Mouse (Mus musculus) intestine, embryonic 16.5 days (tissue): Measurements from ENCODE around the gene Denr. TPM values are rescaled to one million over a fixed set of nuclear protein-coding genes. Genes with fewer than 3 reads are reported as not detected.

Experiments used
- ATAC-seq: fragments of 200-750 bp; cut with Nextera tagmentation; 2 replicates; pipeline ENCODE4 v1.8.0; 2017; ENCODE audit warnings: moderate TSS enrichment, moderate library complexity
- H3K27ac ChIP-seq: fragments of 300-500 bp; sonication (generic); 2 replicates; pipeline ENCODE4 v1.5.1; 2014; ENCODE audit warnings: mild to moderate bottlenecking, low read length
- H3K27me3 ChIP-seq: fragments of 300-500 bp; sonication (generic); replicated peaks from 2 replicates; pipeline ENCODE4 v1.6.1; 2014; ENCODE audit warnings: low read length, control low read depth, mixed read lengths; ENCODE audit not compliant: control insufficient read depth, insufficient read depth
- H3K36me3 ChIP-seq: fragments of 300-500 bp; sonication (generic); 2 replicates; pipeline ENCODE4 v1.6.1; 2014; ENCODE audit warnings: low read length, control low read depth; ENCODE audit not compliant: control insufficient read depth, insufficient read depth
- H3K4me1 ChIP-seq: fragments of 300-500 bp; sonication (generic); 2 replicates; pipeline ENCODE4 v1.6.1; 2014; ENCODE audit warnings: low read length, control low read depth, mixed read lengths; ENCODE audit not compliant: control insufficient read depth, insufficient read depth
- H3K4me2 ChIP-seq: fragments of 300-500 bp; sonication (generic); 2 replicates; pipeline ENCODE4 v1.6.1; 2014; ENCODE audit warnings: low read depth, low read length, control low read depth
- H3K4me3 ChIP-seq: fragments of 300-500 bp; sonication (generic); 2 replicates; pipeline ENCODE4 v1.5.1; 2014; ENCODE audit warnings: mild to moderate bottlenecking, low read length
- H3K9ac ChIP-seq: fragments of 300-500 bp; sonication (generic); 2 replicates; pipeline ENCODE4 v1.6.1; 2014; ENCODE audit warnings: low read depth, low read length
- H3K9me3 ChIP-seq: fragments of 300-500 bp; sonication (generic); 2 replicates; pipeline ENCODE4 v1.6.1; 2016; ENCODE audit warnings: low read length, control low read depth; ENCODE audit not compliant: control insufficient read depth
- WGBS: fragments of 180-500 bp; shearing (Covaris S2); extraction: QIAGEN DNeasy Blood & Tissue Kit; methylation state at CpG from one replicate; pipeline ENCODE4 v1.1.7; 2014; 5-methylcytosine and 5-hydroxymethylcytosine counted together
- polyA plus RNA-seq: library from polyadenylated mRNA; unstranded; fragments of >200 nt; fragmentation: Nextera tagmentation; extraction: Ambion mirVana; gene quantifications from 2 replicates; pipeline ENCODE4 v1.2.1, GENCODE M21; 2015

Denr gene
- polyA plus RNA-seq, 1 experiment from 2014 or later = 115 TPM

DNA sequence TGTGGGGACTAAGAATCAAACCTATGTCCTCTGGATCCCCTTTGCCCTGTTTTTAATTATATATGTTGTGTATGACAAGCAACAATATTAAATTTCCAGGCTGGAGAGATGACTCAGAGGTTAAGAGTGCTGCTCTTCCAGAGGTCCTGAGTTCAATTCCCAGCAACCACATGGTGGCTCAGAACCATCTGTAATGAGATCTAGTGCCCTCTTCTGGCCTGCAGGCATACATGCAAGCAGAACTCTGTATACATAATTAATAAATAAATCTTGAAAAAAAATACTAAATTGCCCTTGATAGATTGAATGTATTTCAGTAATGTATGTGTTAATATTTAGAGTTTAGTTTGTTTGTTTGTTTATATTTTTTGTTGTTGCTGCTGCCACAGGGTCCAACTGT is 26.0 kb downstream of the Denr start:
- Histone ChIP-seq H3K36me3 (peaks cover 3% of the 10 kb centered on the region; the same call in 1 of the 2 replicates), H3K4me3 (no peak overlapping the region), H3K27ac (no peak overlapping the region), H3K4me1 (peaks cover 2% of the 10 kb centered on the region; the same call in 1 of the 2 replicates), H3K9me3 (no peaks in the 10 kb centered on the region), H3K27me3 (no peaks in the 10 kb centered on the region), H3K9ac (no peak overlapping the region), H3K4me2 (no peak overlapping the region)
- ATAC-seq = no peak

DNA sequence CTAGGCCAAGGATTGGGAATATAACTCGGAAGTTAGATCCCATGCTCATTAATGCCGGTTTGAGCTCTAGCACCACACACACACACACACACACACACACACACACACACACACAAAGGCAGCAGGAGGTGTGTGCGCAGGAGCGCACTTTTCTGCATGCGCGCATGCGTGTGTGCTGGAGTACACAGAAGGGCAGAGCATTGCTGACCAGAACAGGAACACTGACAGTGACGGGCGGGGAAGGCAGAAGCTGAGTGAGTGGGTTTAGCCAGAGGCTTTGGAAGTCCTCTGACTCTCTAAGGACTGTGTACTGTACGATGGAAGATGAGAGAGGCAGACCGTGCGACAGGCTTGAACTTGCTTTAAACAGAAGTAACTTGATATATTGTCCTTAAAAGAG is 26.6 kb downstream of the Denr start:
- Histone ChIP-seq H3K4me3 (no peak overlapping the region), H3K4me2 (no peak overlapping the region), H3K36me3 (0 out of 2 replicates have a peak, but pooled peaks cover 3% of the 10 kb centered on the region), H3K9me3 (no peaks in the 10 kb centered on the region), H3K4me1 (peaks cover 2% of the 10 kb centered on the region; the same call in 1 of the 2 replicates), H3K27me3 (no peaks in the 10 kb centered on the region), H3K27ac (no peak overlapping the region), H3K9ac (no peak overlapping the region)
- 91% methylated on average over 12 of the region's 12 CpGs for WGBS
- no peak for ATAC-seq

DNA sequence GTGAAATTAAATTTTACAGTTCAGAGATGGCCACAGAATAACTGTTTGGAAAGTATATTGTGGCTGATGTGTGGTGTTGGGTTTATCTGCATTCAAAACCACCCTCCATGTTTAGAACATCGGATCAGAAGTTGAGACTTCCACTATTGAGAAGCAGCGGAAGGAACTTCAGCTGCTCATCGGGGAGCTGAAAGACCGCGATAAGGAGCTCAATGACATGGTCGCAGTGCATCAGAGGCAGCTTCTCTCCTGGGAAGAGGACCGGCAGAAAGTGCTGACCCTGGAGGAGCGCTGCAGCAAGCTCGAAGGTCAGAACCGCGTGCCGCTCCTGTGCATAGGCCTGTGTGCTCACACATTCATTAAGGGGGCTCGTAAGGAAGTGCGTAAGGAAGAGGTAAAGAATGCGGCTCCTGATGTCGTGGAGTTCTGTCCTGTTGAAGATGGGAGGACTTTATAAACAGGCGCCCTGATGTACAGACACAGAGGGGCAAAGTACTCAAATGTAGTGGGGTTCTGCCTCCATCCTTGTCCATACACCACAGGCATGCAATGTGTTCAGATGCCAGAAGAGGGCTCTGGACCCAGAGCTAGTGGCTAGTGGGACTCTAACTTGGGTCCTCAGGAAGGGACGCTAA is 27.1 kb downstream of the Denr start:
- no peak overlapping the region for H3K27ac ChIP-seq
- no peak overlapping the region for H3K9ac ChIP-seq
- no peak overlapping the region for H3K4me3 ChIP-seq
- H3K36me3 ChIP-seq = no peaks in the 10 kb centered on the region
- H3K4me1 ChIP-seq = peaks cover 2% of the 10 kb centered on the region; the same call in 1 of the 2 replicates
- ATAC-seq = no peak
- no peaks in the 10 kb centered on the region for H3K27me3 ChIP-seq
- 39% methylated on average over 18 of the region's 18 CpGs for WGBS
- no peak overlapping the region for H3K4me2 ChIP-seq
- H3K9me3 ChIP-seq = no peaks in the 10 kb centered on the region

GRCm38 (mm10) chr5:123935931-123936330 is 29.0 kb downstream of the Denr start:
- no peaks in the 10 kb centered on the region for H3K36me3 ChIP-seq
- no peak overlapping the region for H3K4me3 ChIP-seq
- H3K9ac ChIP-seq = no peak overlapping the region
- WGBS = 86% methylated on average over 5 of the region's 5 CpGs
- no peak overlapping the region for H3K4me2 ChIP-seq
- H3K27ac ChIP-seq = no peak overlapping the region
- peaks cover 2% of the 10 kb centered on the region; the same call in 1 of the 2 replicates for H3K4me1 ChIP-seq
- no peaks in the 10 kb centered on the region for H3K9me3 ChIP-seq
- ATAC-seq = no peak
- no peaks in the 10 kb centered on the region for H3K27me3 ChIP-seq

DNA sequence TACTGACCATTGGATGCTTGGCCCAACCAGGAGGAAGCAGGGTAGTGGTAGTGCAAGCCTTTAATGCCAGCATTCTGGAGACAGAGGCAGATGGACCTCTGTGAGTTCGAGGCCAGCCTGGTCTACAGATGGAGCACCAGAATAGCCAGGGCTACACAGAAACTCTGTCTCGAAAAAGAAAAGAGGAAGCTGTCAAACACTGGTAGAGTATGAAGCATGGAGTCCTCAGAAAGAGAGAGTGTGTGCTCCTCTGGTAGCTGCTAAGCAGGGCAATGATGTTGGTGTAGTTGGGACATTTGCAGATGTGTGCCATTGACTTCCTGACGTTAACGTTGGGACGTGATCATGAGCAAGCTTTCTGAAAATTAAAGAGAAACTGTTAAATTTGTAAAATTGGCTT is 31.5 kb downstream of the Denr start:
- Histone ChIP-seq H3K4me3 (no peak overlapping the region), H3K4me2 (no peak overlapping the region), H3K27me3 (no peaks in the 10 kb centered on the region), H3K9me3 (no peaks in the 10 kb centered on the region), H3K4me1 (no peaks in the 10 kb centered on the region), H3K27ac (no peak overlapping the region), H3K9ac (no peak overlapping the region), H3K36me3 (no peaks in the 10 kb centered on the region)
- whole genome bisulfite sequencing = 77% methylated on average over 5 of the region's 5 CpGs
- ATAC-seq = no peak

- Histone ChIP-seq H3K4me1 (0 out of 2 replicates have a peak, but pooled peaks cover 2% of the 10 kb centered on the region), H3K27me3 (no peaks in the 10 kb centered on the region), H3K4me2 (no peak overlapping the region), H3K36me3 (no peaks in the 10 kb centered on the region), H3K27ac (no peak overlapping the region), H3K4me3 (no peak overlapping the region), H3K9ac (no peak overlapping the region), H3K9me3 (no peaks in the 10 kb centered on the region)
- no peak for ATAC-seq
- 66% methylated on average over 4 of the region's 4 CpGs for WGBS
Measured at GRCm38 (mm10) chr5:123946546-123946945, 39.6 kb downstream of the Denr start.

DNA sequence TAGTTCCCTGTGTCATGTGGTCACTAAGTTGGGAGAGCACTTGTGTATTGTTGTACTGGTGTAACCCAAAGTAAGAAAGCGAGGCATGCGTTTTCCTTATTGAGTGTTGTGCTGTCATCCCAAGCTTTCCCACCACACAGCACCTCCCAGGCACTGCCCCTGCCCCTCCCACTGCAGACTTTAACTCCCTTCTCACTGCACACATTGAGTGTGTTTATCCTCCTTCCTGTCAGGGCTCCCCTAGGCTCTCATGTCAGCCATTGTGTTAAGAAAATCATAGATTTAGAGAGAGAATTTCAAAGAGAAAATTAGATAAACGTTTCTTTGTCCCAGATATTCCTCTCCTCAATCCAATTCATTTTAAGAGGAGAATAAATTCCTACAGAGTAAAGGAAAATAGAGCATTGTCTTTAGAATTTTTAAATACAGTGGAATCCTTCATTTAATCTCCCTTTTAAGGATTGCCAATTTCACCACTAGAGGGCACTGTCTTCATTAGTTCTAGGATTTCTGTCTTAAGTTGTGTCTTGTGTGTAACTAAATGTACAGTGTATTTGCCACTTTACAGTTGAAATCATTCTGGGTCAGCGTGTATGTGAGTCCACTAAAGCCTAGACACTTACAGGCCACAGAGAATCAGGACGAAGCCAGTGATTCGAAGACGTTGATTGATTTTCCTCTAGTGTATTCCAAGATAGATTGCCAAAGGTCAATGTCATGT is 40.2 kb downstream of the Denr start:
- no peak overlapping the region for H3K4me2 ChIP-seq
- H3K36me3 ChIP-seq = no peaks in the 10 kb centered on the region
- ATAC-seq = 0 out of 2 replicates have a peak, but pooled peaks have one; percentile 13
- no peaks in the 10 kb centered on the region for H3K9me3 ChIP-seq
- 0 out of 2 replicates have a peak, but pooled peaks cover 2% of the 10 kb centered on the region for H3K4me1 ChIP-seq
- no peak overlapping the region for H3K27ac ChIP-seq
- WGBS = 50% methylated on average over 7 of the region's 7 CpGs
- no peak overlapping the region for H3K4me3 ChIP-seq
- H3K27me3 ChIP-seq = no peaks in the 10 kb centered on the region
- no peak overlapping the region for H3K9ac ChIP-seq

GRCm38 (mm10) chr5:123952365-123953045 is 45.5 kb downstream of the Denr start:
- 69% methylated on average over 5 of the region's 5 CpGs for WGBS
- Histone ChIP-seq H3K27ac (no peak overlapping the region), H3K4me3 (no peak overlapping the region), H3K36me3 (no peaks in the 10 kb centered on the region), H3K27me3 (no peaks in the 10 kb centered on the region), H3K4me2 (no peak overlapping the region), H3K4me1 (no peaks in the 10 kb centered on the region), H3K9me3 (no peaks in the 10 kb centered on the region), H3K9ac (no peak overlapping the region)
- no peak for ATAC-seq

- Histone ChIP-seq H3K27me3 (no peaks in the 10 kb centered on the region), H3K4me2 (no peak overlapping the region), H3K27ac (no peak overlapping the region), H3K36me3 (no peaks in the 10 kb centered on the region), H3K9me3 (no peaks in the 10 kb centered on the region), H3K9ac (no peak overlapping the region), H3K4me1 (peaks cover 6% of the 10 kb centered on the region; the same call in 1 of the 2 replicates), H3K4me3 (no peak overlapping the region)
- no peak for ATAC-seq
- WGBS = 93% methylated on average over 8 of the region's 8 CpGs
Measured at GRCm38 (mm10) chr5:123957213-123957612, 50.2 kb downstream of the Denr start.
